Mouse (Mus musculus) G1E (cell line): ENCODE measurements around the gene Dna2. TPM values are rescaled to one million over a fixed set of nuclear protein-coding genes. Genes with fewer than 3 reads are reported as not detected.

Experiments used
- ATAC-seq: 2 replicates; pipeline ENCODE4 v1.8.0; 2016; ENCODE audit warnings: mild to moderate bottlenecking; ENCODE audit not compliant: insufficient number of reproducible peaks, poor library complexity, low FRiP score, severe bottlenecking; ENCODE audit errors: extremely low read depth
- DNase-seq: peaks from one replicate; pipeline ENCODE4 v3.0.0; 2012; ENCODE audit warnings: low spot score
- H3K27me3 ChIP-seq: 2 replicates; pipeline ENCODE4 v1.6.1; 2012; ENCODE audit warnings: mild to moderate bottlenecking, low read length, inconsistent platforms; ENCODE audit not compliant: insufficient read depth
- H3K36me3 ChIP-seq: replicated peaks from 2 replicates; pipeline ENCODE3; 2012; ENCODE audit warnings: mild to moderate bottlenecking, inconsistent platforms
- H3K4me1 ChIP-seq: 2 replicates; pipeline ENCODE4 v1.6.1; 2012; ENCODE audit warnings: low read depth, low read length, inconsistent platforms, mixed read lengths; ENCODE audit not compliant: insufficient read depth
- H3K4me3 ChIP-seq: 2 replicates; pipeline ENCODE4 v1.5.1; 2012; ENCODE audit warnings: low read depth, mild to moderate bottlenecking, inconsistent platforms, low read length, moderate library complexity, mixed read lengths
- H3K9me3 ChIP-seq: replicated peaks from 2 replicates; pipeline ENCODE4 v1.6.1; 2012; ENCODE audit warnings: inconsistent platforms
- CTCF ChIP-seq: IDR thresholded peaks from 2 replicates; pipeline ENCODE4 v1.5.1; 2012; ENCODE audit warnings: low read depth, low read length, inconsistent platforms, mixed read lengths
- GATA1 ChIP-seq: IDR thresholded peaks from 2 replicates; pipeline ENCODE4 v1.6.1; 2012; ENCODE audit warnings: borderline replicate concordance, low read length, inconsistent platforms, mixed read lengths
- GATA2 ChIP-seq: IDR thresholded peaks from 2 replicates; pipeline ENCODE4 v1.6.1; 2012; ENCODE audit warnings: low read depth, low read length, inconsistent platforms, borderline replicate concordance
- POLR2AphosphoS5 ChIP-seq: IDR thresholded peaks from 2 replicates; pipeline ENCODE4 v1.6.1; 2012; ENCODE audit warnings: low read depth, low read length, inconsistent platforms; ENCODE audit not compliant: insufficient replicate concordance
- TAL1 ChIP-seq: conservative IDR thresholded peaks from 2 replicates; pipeline ENCODE4 v1.6.1; 2012; ENCODE audit warnings: low read depth, low read length, inconsistent platforms, mixed read lengths
- polyA plus RNA-seq: library from polyadenylated mRNA; stranded (reverse); fragments of >175 nt; gene quantifications from 2 replicates; pipeline ENCODE4 v1.2.3, GENCODE M21; 2012
- total RNA-seq, 2 experiments: library from RNA; stranded (forward) in 1 of 2; stranded (reverse) in 1 of 2; fragments of 200-1000 nt in 1 of 2; fragments of >200 nt in 1 of 2; fragmentation: Nextera tagmentation in 1 of 2; gene quantifications; 2 replicates each; pipeline ENCODE4 v1.2.3; 2014 to 2017

Dna2 gene
- total and polyA plus RNA-seq, 3 experiments = 9.6 to 25.4 (median 24.5) TPM

GRCm38 (mm10) chr10:63010268-63010667, 63.4 kb downstream of the Dna2 start:
- Histone ChIP-seq H3K4me1 (no peaks in the 10 kb centered on the region), H3K4me3 (no peak overlapping the region), H3K9me3 (no peaks in the 10 kb centered on the region), H3K27me3 (no peaks in the 10 kb centered on the region), H3K36me3 (peaks cover 59% of the 10 kb centered on the region)
- ATAC-seq = no peak
- DNase-seq = no peak
- TF ChIP-seq CTCF = no peak
- no peak for TF ChIP-seq TAL1
- no peak for TF ChIP-seq GATA1
- TF ChIP-seq GATA2 = no peak
- no peak for TF ChIP-seq POLR2AphosphoS5

GRCm38 (mm10) chr10:63011556-63011955, 64.7 kb downstream of the Dna2 start:
- ATAC-seq = no peak
- TF ChIP-seq GATA2 (no peak), GATA1 (no peak), POLR2AphosphoS5 (no peak), CTCF (no peak), TAL1 (no peak)
- peaks cover 66% of the 10 kb centered on the region for H3K36me3 ChIP-seq
- H3K4me1 ChIP-seq = no peaks in the 10 kb centered on the region
- no peaks in the 10 kb centered on the region for H3K9me3 ChIP-seq
- H3K27me3 ChIP-seq = no peaks in the 10 kb centered on the region
- no peak for DNase-seq
- H3K4me3 ChIP-seq = no peak overlapping the region

- ATAC-seq (no peak), DNase-seq (no peak)
- no peak overlapping the region for H3K4me3 ChIP-seq
- no peaks in the 10 kb centered on the region for H3K9me3 ChIP-seq
- no peaks in the 10 kb centered on the region for H3K4me1 ChIP-seq
- H3K36me3 ChIP-seq = peaks cover 64% of the 10 kb centered on the region
- no peaks in the 10 kb centered on the region for H3K27me3 ChIP-seq
- no peak for TF ChIP-seq POLR2AphosphoS5
Measured at GRCm38 (mm10) chr10:63013476-63013875, 66.7 kb downstream of the Dna2 start.

GRCm38 (mm10) chr10:63014168-63014567, 67.3 kb downstream of the Dna2 start:
- ATAC-seq = no peak
- Histone ChIP-seq H3K27me3 (no peaks in the 10 kb centered on the region), H3K4me1 (no peaks in the 10 kb centered on the region), H3K4me3 (no peak overlapping the region), H3K36me3 (peaks cover 64% of the 10 kb centered on the region), H3K9me3 (no peaks in the 10 kb centered on the region)
- TF ChIP-seq GATA2 (no peak), GATA1 (no peak), CTCF (no peak), TAL1 (no peak), POLR2AphosphoS5 (no peak)
- no peak for DNase-seq

GRCm38 (mm10) chr10:63019304-63019703, 72.5 kb downstream of the Dna2 start:
- no peaks in the 10 kb centered on the region for H3K27me3 ChIP-seq
- no peak for TF ChIP-seq GATA2
- TF ChIP-seq GATA1 = no peak
- TF ChIP-seq CTCF = no peak
- TF ChIP-seq TAL1 = no peak
- TF ChIP-seq POLR2AphosphoS5 = no peak
- H3K36me3 ChIP-seq = peaks cover 33% of the 10 kb centered on the region
- no peaks in the 10 kb centered on the region for H3K9me3 ChIP-seq
- no peak overlapping the region for H3K4me3 ChIP-seq
- ATAC-seq (no peak), DNase-seq (no peak)
- H3K4me1 ChIP-seq = peaks cover 7% of the 10 kb centered on the region

- no peaks in the 10 kb centered on the region for H3K27me3 ChIP-seq
- no peak for DNase-seq
- peaks cover 11% of the 10 kb centered on the region for H3K4me1 ChIP-seq
- no peak for TF ChIP-seq GATA2
- no peak for TF ChIP-seq POLR2AphosphoS5
- 0 out of 2 replicates have a peak, but pooled peaks have one; percentile 7 for TF ChIP-seq TAL1
- H3K4me3 ChIP-seq = no peak overlapping the region; the same call in 1 of the 2 replicates
- no peak; the same call in 1 of the 2 replicates for ATAC-seq
- peaks cover 16% of the 10 kb centered on the region for H3K36me3 ChIP-seq
- no peaks in the 10 kb centered on the region for H3K9me3 ChIP-seq
Measured at GRCm38 (mm10) chr10:63021702-63022101, 74.9 kb downstream of the Dna2 start.

- TF ChIP-seq GATA1 = no peak
- no peak for TF ChIP-seq GATA2
- TF ChIP-seq CTCF = no peak
- TF ChIP-seq TAL1 = no peak
- TF ChIP-seq POLR2AphosphoS5 = no peak
- DNase-seq (no peak), ATAC-seq (no peak)
- peak overlapping the region; percentile 77 for H3K4me3 ChIP-seq
- H3K27me3 ChIP-seq = no peaks in the 10 kb centered on the region
- peaks cover 9% of the 10 kb centered on the region for H3K36me3 ChIP-seq
- peaks cover 11% of the 10 kb centered on the region for H3K4me1 ChIP-seq
- no peaks in the 10 kb centered on the region for H3K9me3 ChIP-seq
Measured at GRCm38 (mm10) chr10:63022541-63023120, 75.8 kb downstream of the Dna2 start.
